Mouse (Mus musculus) forebrain, embryonic 10.5 days (tissue): Measurements from ENCODE around the gene Gabbr2. TPM values are rescaled to one million over a fixed set of nuclear protein-coding genes. Genes with fewer than 3 reads are reported as not detected.

Experiments
- DNase-seq: peaks from one replicate; pipeline ENCODE4 v3.0.0-alpha.2; 2017; ENCODE audit warnings: low spot score; ENCODE audit errors: extremely low spot score
- H3K27ac ChIP-seq: fragments of 300-500 bp; sonication (generic); 2 replicates; pipeline ENCODE4 v1.5.1; 2016; ENCODE audit warnings: mild to moderate bottlenecking
- H3K27me3 ChIP-seq: fragments of 300-500 bp; sonication (generic); 2 replicates; pipeline ENCODE4 v1.6.1; 2016; ENCODE audit warnings: mild to moderate bottlenecking; ENCODE audit not compliant: poor library complexity, severe bottlenecking
- H3K36me3 ChIP-seq: fragments of 300-500 bp; sonication (generic); replicated peaks from 2 replicates; pipeline ENCODE4 v1.6.1; 2016; ENCODE audit warnings: mild to moderate bottlenecking, moderate library complexity
- H3K4me1 ChIP-seq: fragments of 300-500 bp; sonication (generic); 2 replicates; pipeline ENCODE4 v1.6.1; 2016
- H3K4me3 ChIP-seq: fragments of 300-500 bp; sonication (generic); 2 replicates; pipeline ENCODE4 v1.5.1; 2016; ENCODE audit warnings: mild to moderate bottlenecking, moderate library complexity
- H3K9me3 ChIP-seq: fragments of 300-500 bp; sonication (generic); 2 replicates; pipeline ENCODE4 v1.6.1; 2016; ENCODE audit warnings: mild to moderate bottlenecking, moderate library complexity
- WGBS: fragments of 180-500 bp; shearing (Covaris S2); methylation state at CpG from one replicate; pipeline ENCODE4 v1.1.7; 2016; 5-methylcytosine and 5-hydroxymethylcytosine counted together
- polyA plus RNA-seq: library from polyadenylated mRNA; unstranded; fragments of >200 nt; fragmentation: Nextera tagmentation; extraction: Ambion mirVana; gene quantifications from 2 replicates; pipeline ENCODE4 v1.2.1, GENCODE M21; 2016

Gene Gabbr2
- polyA plus RNA-seq, 1 experiment from 2014 or later, result 0.06 TPM

- DNase-seq, result no peak
- WGBS, result 86% methylated on average over 4 of the region's 4 CpGs
- Histone ChIP-seq H3K27ac (no peak overlapping the region), H3K4me1 (no peaks in the 10 kb centered on the region), H3K9me3 (no peaks in the 10 kb centered on the region), H3K27me3 (no peaks in the 10 kb centered on the region), H3K4me3 (no peak overlapping the region), H3K36me3 (no peaks in the 10 kb centered on the region)
Observed at GRCm38 (mm10) chr4:46982094-46982493, 9.6 kb downstream of the Gabbr2 start.

GRCm38 (mm10) chr4:46978371-46978770 lies 13.3 kb downstream of the Gabbr2 start:
- Histone ChIP-seq H3K4me1 (no peaks in the 10 kb centered on the region), H3K36me3 (no peaks in the 10 kb centered on the region), H3K27ac (no peak overlapping the region), H3K9me3 (no peaks in the 10 kb centered on the region), H3K27me3 (no peaks in the 10 kb centered on the region), H3K4me3 (no peak overlapping the region)
- DNase-seq, result no peak
- WGBS, result 91% methylated on average over 6 of the region's 6 CpGs

- H3K4me1 ChIP-seq, result no peaks in the 10 kb centered on the region
- H3K9me3 ChIP-seq, result no peaks in the 10 kb centered on the region
- no peaks in the 10 kb centered on the region for H3K27me3 ChIP-seq
- H3K4me3 ChIP-seq, result no peak overlapping the region
- no peak for DNase-seq
- H3K36me3 ChIP-seq, result no peaks in the 10 kb centered on the region
- no peak overlapping the region for H3K27ac ChIP-seq
- WGBS, result 93% methylated on average over 7 of the region's 7 CpGs
Observed at GRCm38 (mm10) chr4:46977161-46977560, 14.5 kb downstream of the Gabbr2 start.

GRCm38 (mm10) chr4:46976671-46977071 lies 15.0 kb downstream of the Gabbr2 start:
- H3K4me3 ChIP-seq, result no peak overlapping the region
- 89% methylated on average over 11 of the region's 11 CpGs for WGBS
- DNase-seq, result no peak

GRCm38 (mm10) chr4:46973322-46973721 lies 18.4 kb downstream of the Gabbr2 start:
- no peaks in the 10 kb centered on the region for H3K9me3 ChIP-seq
- no peak for DNase-seq
- no peaks in the 10 kb centered on the region for H3K4me1 ChIP-seq
- no peak overlapping the region for H3K27ac ChIP-seq
- 88% methylated on average over 10 of the region's 10 CpGs for WGBS
- no peaks in the 10 kb centered on the region for H3K36me3 ChIP-seq
- no peaks in the 10 kb centered on the region for H3K27me3 ChIP-seq
- H3K4me3 ChIP-seq, result no peak overlapping the region

More at GRCm38 (mm10) chr4:46976671-46977071, 15.0 kb downstream of the Gabbr2 start:
- Histone ChIP-seq H3K27ac (no peak overlapping the region), H3K36me3 (no peaks in the 10 kb centered on the region), H3K9me3 (no peaks in the 10 kb centered on the region), H3K27me3 (no peaks in the 10 kb centered on the region), H3K4me1 (no peaks in the 10 kb centered on the region)

GRCm38 (mm10) chr4:46967981-46968380 lies 23.7 kb downstream of the Gabbr2 start:
- no peak overlapping the region for H3K27ac ChIP-seq
- no peaks in the 10 kb centered on the region for H3K36me3 ChIP-seq
- no peak for DNase-seq
- peaks cover 8% of the 10 kb centered on the region; the same call in 1 of the 2 replicates for H3K9me3 ChIP-seq
- no peak overlapping the region for H3K4me3 ChIP-seq
- no peaks in the 10 kb centered on the region for H3K27me3 ChIP-seq
- H3K4me1 ChIP-seq, result no peaks in the 10 kb centered on the region
- WGBS, result 90% methylated on average over 10 of the region's 10 CpGs

- no peak overlapping the region for H3K4me3 ChIP-seq
- peaks cover 8% of the 10 kb centered on the region; the same call in 1 of the 2 replicates for H3K9me3 ChIP-seq
- no peak overlapping the region for H3K27ac ChIP-seq
- H3K27me3 ChIP-seq, result no peaks in the 10 kb centered on the region
- H3K4me1 ChIP-seq, result no peaks in the 10 kb centered on the region
- no peaks in the 10 kb centered on the region for H3K36me3 ChIP-seq
- DNase-seq, result no peak
Observed at GRCm38 (mm10) chr4:46966551-46966950, 25.1 kb downstream of the Gabbr2 start.

- DNase-seq, result no peak
- Histone ChIP-seq H3K36me3 (no peaks in the 10 kb centered on the region), H3K9me3 (peaks cover 8% of the 10 kb centered on the region; the same call in 1 of the 2 replicates), H3K4me3 (no peak overlapping the region), H3K27ac (no peak overlapping the region), H3K27me3 (no peaks in the 10 kb centered on the region), H3K4me1 (no peaks in the 10 kb centered on the region)
- WGBS, result 69% methylated on average over 2 of the region's 2 CpGs
Observed at GRCm38 (mm10) chr4:46961403-46961802, 30.3 kb downstream of the Gabbr2 start.

GRCm38 (mm10) chr4:46960208-46960607 lies 31.5 kb downstream of the Gabbr2 start:
- Histone ChIP-seq H3K4me3 (no peak overlapping the region), H3K36me3 (no peaks in the 10 kb centered on the region), H3K4me1 (no peaks in the 10 kb centered on the region), H3K9me3 (peaks cover 1% of the 10 kb centered on the region; the same call in 1 of the 2 replicates), H3K27ac (no peak overlapping the region), H3K27me3 (no peaks in the 10 kb centered on the region)
- 91% methylated on average over 10 of the region's 10 CpGs for WGBS
- no peak for DNase-seq

- Histone ChIP-seq H3K27me3 (no peaks in the 10 kb centered on the region), H3K4me3 (no peak overlapping the region), H3K9me3 (no peaks in the 10 kb centered on the region), H3K27ac (no peak overlapping the region), H3K4me1 (no peaks in the 10 kb centered on the region), H3K36me3 (no peaks in the 10 kb centered on the region)
- WGBS, result 96% methylated on average over 6 of the region's 6 CpGs
- no peak for DNase-seq
Observed at GRCm38 (mm10) chr4:46959776-46960175, 31.9 kb downstream of the Gabbr2 start.

- Histone ChIP-seq H3K4me3 (no peak overlapping the region), H3K27ac (0 out of 2 replicates have a peak overlapping the region, but pooled peaks have one; percentile 25), H3K9me3 (no peaks in the 10 kb centered on the region), H3K4me1 (no peaks in the 10 kb centered on the region), H3K27me3 (no peaks in the 10 kb centered on the region), H3K36me3 (no peaks in the 10 kb centered on the region)
- no peak for DNase-seq
- WGBS, result 90% methylated on average over 7 of the region's 7 CpGs
Observed at GRCm38 (mm10) chr4:46957955-46958354, 33.7 kb downstream of the Gabbr2 start.

GRCm38 (mm10) chr4:46956966-46957365 lies 34.7 kb downstream of the Gabbr2 start:
- no peak overlapping the region for H3K27ac ChIP-seq
- no peaks in the 10 kb centered on the region for H3K36me3 ChIP-seq
- no peaks in the 10 kb centered on the region for H3K27me3 ChIP-seq
- H3K4me1 ChIP-seq, result no peaks in the 10 kb centered on the region
- WGBS, result 78% methylated on average over 4 of the region's 4 CpGs
- no peaks in the 10 kb centered on the region for H3K9me3 ChIP-seq
- no peak for DNase-seq
- H3K4me3 ChIP-seq, result no peak overlapping the region

GRCm38 (mm10) chr4:46953021-46953420 lies 38.7 kb downstream of the Gabbr2 start:
- DNase-seq, result no peak
- Histone ChIP-seq H3K36me3 (no peaks in the 10 kb centered on the region), H3K4me3 (no peak overlapping the region), H3K27ac (no peak overlapping the region), H3K4me1 (no peaks in the 10 kb centered on the region), H3K27me3 (no peaks in the 10 kb centered on the region), H3K9me3 (no peaks in the 10 kb centered on the region)
- WGBS, result 88% methylated on average over 7 of the region's 7 CpGs

- H3K27me3 ChIP-seq, result no peaks in the 10 kb centered on the region
- no peak for DNase-seq
- no peak overlapping the region for H3K4me3 ChIP-seq
- H3K9me3 ChIP-seq, result no peaks in the 10 kb centered on the region
- no peaks in the 10 kb centered on the region for H3K36me3 ChIP-seq
- WGBS, result 90% methylated on average over 4 of the region's 4 CpGs
- no peaks in the 10 kb centered on the region for H3K4me1 ChIP-seq
- no peak overlapping the region for H3K27ac ChIP-seq
Observed at GRCm38 (mm10) chr4:46952562-46952961, 39.1 kb downstream of the Gabbr2 start.
